Mouse (Mus musculus) lung, postnatal 25 days (tissue): ENCODE data around the gene Tespa1.
A peak's percentile ranks its signal among the peaks of the same experiment; 100 is the strongest.
"Not testable (repeated sequence)": the region's sequence is repeated elsewhere in the genome, so short reads cannot be mapped to it uniquely, and the experiment has no call there.

Experiments
- DNase-seq: peaks from one replicate; pipeline ENCODE4 v3.0.0; 2022; ENCODE audit warnings: low spot score

Tespa1 gene

GRCm38 (mm10) chr10:130322637-130323036, at the start of gene Tespa1:
Gene Tespa1 (plus strand): TSS chr10:130322870.
- DNase-seq = peak; percentile 49

- DNase-seq = no peak
These were observed 46.9 kb upstream of the Tespa1 start for GRCm38 (mm10) chr10:130275759-130276158.

- DNase-seq = no peak
These were observed 46.2 kb upstream of the Tespa1 start for GRCm38 (mm10) chr10:130276496-130276895.

GRCm38 (mm10) chr10:130280066-130280465, 42.6 kb upstream of the Tespa1 start, which contains the start of gene Neurod4:
Gene Neurod4 (minus strand): TSS chr10:130280240.
- no peak for DNase-seq

GRCm38 (mm10) chr10:130281982-130282449, 40.7 kb upstream of the Tespa1 start:
- no peak for DNase-seq

GRCm38 (mm10) chr10:130287201-130287600, 35.5 kb upstream of the Tespa1 start:
- no peak for DNase-seq

- DNase-seq = no peak
These were observed 34.7 kb upstream of the Tespa1 start for GRCm38 (mm10) chr10:130288007-130288406.

- no peak for DNase-seq
These were observed 28.8 kb upstream of the Tespa1 start for GRCm38 (mm10) chr10:130293741-130294408.

GRCm38 (mm10) chr10:130298748-130299147, 23.9 kb upstream of the Tespa1 start:
- not testable (repeated sequence) for DNase-seq

GRCm38 (mm10) chr10:130304138-130304537, 18.5 kb upstream of the Tespa1 start:
- not testable (repeated sequence) for DNase-seq

GRCm38 (mm10) chr10:130311534-130312227, 11.0 kb upstream of the Tespa1 start:
- no peak for DNase-seq

GRCm38 (mm10) chr10:130313531-130313930, 9.1 kb upstream of the Tespa1 start:
- DNase-seq = peak; percentile 25

- DNase-seq = no peak
These were observed 8.4 kb upstream of the Tespa1 start for GRCm38 (mm10) chr10:130314110-130314829.

- no peak for DNase-seq
These were observed 6.8 kb upstream of the Tespa1 start for GRCm38 (mm10) chr10:130315846-130316245.

- DNase-seq = no peak
These were observed 4.0 kb upstream of the Tespa1 start for GRCm38 (mm10) chr10:130318720-130319119.

GRCm38 (mm10) chr10:130320715-130321114, 2.0 kb upstream of the Tespa1 start:
- DNase-seq = no peak

GRCm38 (mm10) chr10:130322062-130322461, 608 bp upstream of the Tespa1 start:
- no peak for DNase-seq

- no peak for DNase-seq
These were observed 1.6 kb downstream of the Tespa1 start for GRCm38 (mm10) chr10:130324243-130324642.

GRCm38 (mm10) chr10:130330711-130331110, 8.0 kb downstream of the Tespa1 start:
- no peak for DNase-seq

GRCm38 (mm10) chr10:130336385-130336784, 13.7 kb downstream of the Tespa1 start:
- no peak for DNase-seq

GRCm38 (mm10) chr10:130337581-130337980, 14.9 kb downstream of the Tespa1 start:
- DNase-seq = no peak

GRCm38 (mm10) chr10:130340050-130340449, 17.4 kb downstream of the Tespa1 start:
- DNase-seq = not testable (repeated sequence)

GRCm38 (mm10) chr10:130344056-130344455, 21.4 kb downstream of the Tespa1 start:
- DNase-seq = no peak
